Mouse (Mus musculus) gastrocnemius, postnatal 4 days (tissue): ENCODE data around the gene Trp73. TPM values are rescaled to one million over a fixed set of nuclear protein-coding genes. Genes with fewer than 3 reads are reported as not detected.
A peak's percentile ranks its signal among the peaks of the same experiment; 100 is the strongest.

Experiments
- DNase-seq, 2 experiments: peaks; one replicate each; pipeline ENCODE4 v3.0.0; 2021 to 2022; ENCODE audit warnings: low spot score in 2 of 2, mixed read lengths in 2 of 2
- total RNA-seq, 2 experiments: library from RNA; stranded (reverse); gene quantifications; 2 replicates each; pipeline ENCODE4 v1.2.3; 2021

Gene Trp73
- total RNA-seq, 2 experiments from 2014 or later, result 0.23 TPM; not detected in 1

- peak; percentile 87 to 89 for DNase-seq
Observed at GRCm38 (mm10) chr4:154142211-154143040, 2.4 kb upstream of the Trp73 start, which contains the start of gene Wrap73. Gene Wrap73 (plus strand): TSS chr4:154142372.

GRCm38 (mm10) chr4:154141009-154141867, 1.2 kb upstream of the Trp73 start:
- DNase-seq, result no peak

GRCm38 (mm10) chr4:154140213-154141008, 403 bp upstream of the Trp73 start:
- no peak for DNase-seq

- no peak for DNase-seq
Observed at GRCm38 (mm10) chr4:154139671-154140181, 282 bp downstream of the Trp73 start.

GRCm38 (mm10) chr4:154137139-154137538, 2.9 kb downstream of the Trp73 start:
- DNase-seq, result no peak

GRCm38 (mm10) chr4:154134803-154135202, 5.2 kb downstream of the Trp73 start:
- DNase-seq, result no peak

GRCm38 (mm10) chr4:154131894-154132293, 8.1 kb downstream of the Trp73 start:
- DNase-seq, result no peak

GRCm38 (mm10) chr4:154129950-154130349, 10.1 kb downstream of the Trp73 start:
- no peak for DNase-seq

- DNase-seq, result no peak
Observed at GRCm38 (mm10) chr4:154127273-154127672, 12.7 kb downstream of the Trp73 start.

GRCm38 (mm10) chr4:154125202-154125601, 14.8 kb downstream of the Trp73 start:
- no peak for DNase-seq

- no peak for DNase-seq
Observed at GRCm38 (mm10) chr4:154123553-154123952, 16.5 kb downstream of the Trp73 start.

GRCm38 (mm10) chr4:154122374-154122773, 17.6 kb downstream of the Trp73 start:
- no peak for DNase-seq

- DNase-seq, result no peak
Observed at GRCm38 (mm10) chr4:154121800-154122199, 18.2 kb downstream of the Trp73 start.

GRCm38 (mm10) chr4:154119208-154119607, 20.8 kb downstream of the Trp73 start:
- no peak for DNase-seq

GRCm38 (mm10) chr4:154118782-154119181, 21.2 kb downstream of the Trp73 start:
- DNase-seq, result no peak

- DNase-seq, result no peak
Observed at GRCm38 (mm10) chr4:154116421-154116820, 23.6 kb downstream of the Trp73 start.

GRCm38 (mm10) chr4:154109850-154110243, 30.2 kb downstream of the Trp73 start:
- no peak for DNase-seq

GRCm38 (mm10) chr4:154109216-154109849, 30.7 kb downstream of the Trp73 start:
- no peak for DNase-seq

GRCm38 (mm10) chr4:154106497-154107061, 33.4 kb downstream of the Trp73 start:
- DNase-seq, result no peak

- DNase-seq, result peak in 1 of 2 experiments; percentile 60
Observed at GRCm38 (mm10) chr4:154105381-154106001, 34.5 kb downstream of the Trp73 start.
